Mouse (Mus musculus) gastrocnemius, postnatal 14 days (tissue): ENCODE data around the gene Hspb1. TPM values are rescaled to one million over a fixed set of nuclear protein-coding genes. Genes with fewer than 3 reads are reported as not detected.

Experiments used
- DNase-seq: peaks from one replicate; pipeline ENCODE4 v3.0.0; 2021; ENCODE audit warnings: mixed read lengths
- intact Hi-C: fragments of 180-260 bp; cut with DNase I; formaldehyde crosslinking; loops from one replicate; pipeline ENCODE4 v1.15.1; 2025; ENCODE audit warnings: low total_unique reads
- total RNA-seq, 2 experiments: library from RNA; stranded (reverse); gene quantifications; 2 replicates each; pipeline ENCODE4 v1.2.3; 2021

The Hspb1 gene
- total RNA-seq, 2 experiments from 2014 or later = 257 to 459 TPM

- DNase-seq = peak; percentile 73
- intact Hi-C loops = no loop called here
Measured at GRCm38 (mm10) chr5:135933900-135934441, 46.3 kb downstream of the Hspb1 start.

- intact Hi-C loops = no loop called here
- DNase-seq = peak; percentile 98
Measured at GRCm38 (mm10) chr5:135934481-135935175, 46.9 kb downstream of the Hspb1 start, which contains the start of gene Ywhag. TSS of gene Ywhag (minus strand) at chr5:135934616.

- intact Hi-C loops = no loop called here
- DNase-seq = no peak
Measured at GRCm38 (mm10) chr5:135935176-135935523, 47.4 kb downstream of the Hspb1 start.

- DNase-seq = no peak
- intact Hi-C loops = no loop called here
Measured at GRCm38 (mm10) chr5:135935641-135936190, 48.0 kb downstream of the Hspb1 start.

Other genes starting within 250 kb of the Hspb1 start
- gene Por, start 217.9 kb upstream of the Hspb1 start, total RNA-seq = 10 to 100 TPM; 18.7 to 19.4 TPM
- gene Tmem120a, start 143.5 kb upstream of the Hspb1 start, total RNA-seq = 1 to 10 TPM; 3.8 to 5.2 TPM
- not detected for gene Styxl1, start 109.5 kb upstream of the Hspb1 start, total RNA-seq
- 1,000 to 10,000 TPM; 1,031 to 1,199 TPM for gene Mdh2, start 109.4 kb upstream of the Hspb1 start, total RNA-seq
- gene Srrm3, start 81.0 kb upstream of the Hspb1 start, total RNA-seq = not detected
- gene Ywhag, start 46.7 kb downstream of the Hspb1 start, total RNA-seq = 100 to 1,000 TPM; 305 to 325 TPM
- 1 to 10 TPM in 1 of 2 experiments, under 1 TPM in 1; 0.73 to 1.6 TPM for gene Ssc4d, start 86.6 kb downstream of the Hspb1 start, total RNA-seq
- not detected for gene Zp3, start 92.2 kb downstream of the Hspb1 start, total RNA-seq
- 1 to 10 TPM; 6.7 to 7.5 TPM for gene Dtx2, start 106.9 kb downstream of the Hspb1 start, total RNA-seq
- gene Upk3b, start 150.6 kb downstream of the Hspb1 start, total RNA-seq = not detected
- under 1 TPM in 1 of 2 experiments, not detected in 1; 0.27 TPM for gene Upk3bl, start 166.6 kb downstream of the Hspb1 start, total RNA-seq
- 10 to 100 TPM; 14.6 to 15.3 TPM for gene Rasa4, start 196.0 kb downstream of the Hspb1 start, total RNA-seq
- 10 to 100 TPM; 52.9 to 66.0 TPM for gene Polr2j, start 228.7 kb downstream of the Hspb1 start, total RNA-seq
- 1 to 10 TPM; 4.0 to 4.3 TPM for gene Lrwd1, start 248.2 kb downstream of the Hspb1 start, total RNA-seq
- gene Alkbh4, start 248.2 kb downstream of the Hspb1 start, total RNA-seq = 1 to 10 TPM; 4.4 to 5.1 TPM